ENCODE assay signal across 8 mouse cellular contexts in genomic region chr17:26560526-26561289, GRCm38 (mm10). TPM values are rescaled to one million over a fixed set of nuclear protein-coding genes. Genes with fewer than 3 reads are reported as not detected.
A peak's percentile ranks its signal among the peaks of the same experiment; 100 is the strongest.
DNase-seq lines count a peak whose midpoint lies in the region; ATAC-seq lines count a peak whose summit lies in the region.

No protein-coding gene starts in this region.

- H3K27me3 ChIP-seq in heart, embryonic 11.5 days (ENCODE audit: control insufficient read depth, insufficient read depth, low read length): no peaks in the 10 kb centered on the region
- H3K27me3 ChIP-seq in embryonic facial prominence, embryonic 13.5 days: no peaks in the 10 kb centered on the region
- no peaks in the 10 kb centered on the region for H3K27me3 ChIP-seq in limb, embryonic 12.5 days
- no peaks in the 10 kb centered on the region for H3K27me3 ChIP-seq in stomach, embryonic 14.5 days (ENCODE audit: control insufficient read depth, insufficient read depth, low read length)

- WGBS in heart, embryonic 11.5 days (ENCODE audit: insufficient replicate concordance): 39% methylated on average over 9 of the region's 9 CpGs
- 33% methylated on average over 9 of the region's 9 CpGs for WGBS in embryonic facial prominence, embryonic 13.5 days
- 35% methylated on average over 9 of the region's 9 CpGs for WGBS in limb, embryonic 12.5 days
- WGBS in stomach, embryonic 14.5 days: 32% methylated on average over 9 of the region's 9 CpGs

- no peak for ATAC-seq in heart, embryonic 11.5 days (replicated peaks; ENCODE audit: insufficient number of reproducible peaks, low FRiP score, low TSS enrichment)
- ATAC-seq in CD4-positive, CD25-positive, alpha-beta regulatory T cell, adult 4 months: peak; percentile 86
- no peak for ATAC-seq in embryonic facial prominence, embryonic 13.5 days (ENCODE audit: insufficient number of reproducible peaks, insufficient read depth, low FRiP score, low TSS enrichment, low read depth)
- peak; percentile 26 for ATAC-seq in limb, embryonic 12.5 days (ENCODE audit: insufficient number of reproducible peaks, insufficient read depth, low FRiP score, low TSS enrichment, low read depth)
- peak; percentile 3; the same call in 1 of the 2 replicates for ATAC-seq in stomach, embryonic 14.5 days (ENCODE audit: insufficient number of reproducible peaks, insufficient read depth, low FRiP score, low read depth)
- no peak for ATAC-seq in erythroid progenitor cell, adult 5-6 weeks (replicated peaks; ENCODE audit: low FRiP score, poor library complexity, severe bottlenecking)

- H3K4me3 ChIP-seq in heart, embryonic 11.5 days (ENCODE audit: low read depth, low read length): peak overlapping the region; percentile 79
- H3K4me3 ChIP-seq in embryonic facial prominence, embryonic 13.5 days: peak overlapping the region; percentile 83
- H3K4me3 ChIP-seq in limb, embryonic 12.5 days (replicated peaks): peak overlapping the region; percentile 90
- H3K4me3 ChIP-seq in stomach, embryonic 14.5 days (ENCODE audit: low read depth, low read length): peak overlapping the region; percentile 74

- intact Hi-C loops in heart, postnatal 36 days (cut with DNase I): no loop called here

- no peak for DNase-seq in heart, postnatal 36 days
- DNase-seq in urinary bladder, postnatal 25 days (ENCODE audit: low spot score): no peak

- H3K27ac ChIP-seq in heart, embryonic 11.5 days (ENCODE audit: low read depth, low read length): peak overlapping the region; percentile 82
- H3K27ac ChIP-seq in embryonic facial prominence, embryonic 13.5 days: peak overlapping the region; percentile 68
- peak overlapping the region; percentile 84 for H3K27ac ChIP-seq in limb, embryonic 12.5 days
- H3K27ac ChIP-seq in stomach, embryonic 14.5 days (ENCODE audit: low read length): peak overlapping the region; percentile 68

- peaks cover 24% of the 10 kb centered on the region for H3K4me1 ChIP-seq in heart, embryonic 11.5 days (ENCODE audit: control insufficient read depth, insufficient read depth, low read length)
- peaks cover 25% of the 10 kb centered on the region for H3K4me1 ChIP-seq in embryonic facial prominence, embryonic 13.5 days
- peaks cover 18% of the 10 kb centered on the region for H3K4me1 ChIP-seq in limb, embryonic 12.5 days (replicated peaks)
- H3K4me1 ChIP-seq in stomach, embryonic 14.5 days (ENCODE audit: control insufficient read depth, insufficient read depth, low read length): peaks cover 24% of the 10 kb centered on the region

- H3K9me3 ChIP-seq in heart, embryonic 11.5 days (replicated peaks; ENCODE audit: control insufficient read depth, low read length): no peaks in the 10 kb centered on the region
- H3K9me3 ChIP-seq in embryonic facial prominence, embryonic 13.5 days: no peaks in the 10 kb centered on the region
- H3K9me3 ChIP-seq in limb, embryonic 12.5 days: 0 out of 2 replicates have a peak, but pooled peaks cover under 1% of the 10 kb centered on the region
- no peaks in the 10 kb centered on the region for H3K9me3 ChIP-seq in stomach, embryonic 14.5 days (ENCODE audit: control insufficient read depth, low read depth, low read length)

- H3K36me3 ChIP-seq in heart, embryonic 11.5 days (ENCODE audit: control insufficient read depth, insufficient read depth, low read length): peaks cover 5% of the 10 kb centered on the region; the same call in 1 of the 2 replicates
- H3K36me3 ChIP-seq in embryonic facial prominence, embryonic 13.5 days: peaks cover 24% of the 10 kb centered on the region
- peaks cover 25% of the 10 kb centered on the region for H3K36me3 ChIP-seq in limb, embryonic 12.5 days
- H3K36me3 ChIP-seq in stomach, embryonic 14.5 days (ENCODE audit: control insufficient read depth, insufficient read depth, low read length): peaks cover 3% of the 10 kb centered on the region; the same call in 1 of the 2 replicates

- peak overlapping the region; percentile 83 for H3K9ac ChIP-seq in heart, embryonic 11.5 days (ENCODE audit: low read depth, low read length)
- H3K9ac ChIP-seq in embryonic facial prominence, embryonic 13.5 days: peak overlapping the region; percentile 84
- peak overlapping the region; percentile 86 for H3K9ac ChIP-seq in limb, embryonic 12.5 days (replicated peaks)
- H3K9ac ChIP-seq in stomach, embryonic 14.5 days (replicated peaks; ENCODE audit: low read depth, low read length): peak overlapping the region; percentile 79

- peak overlapping the region; percentile 86 for H3K4me2 ChIP-seq in heart, embryonic 11.5 days
- peak overlapping the region; percentile 94 for H3K4me2 ChIP-seq in embryonic facial prominence, embryonic 13.5 days
- H3K4me2 ChIP-seq in limb, embryonic 12.5 days: peak overlapping the region; percentile 94
- peak overlapping the region; percentile 97 for H3K4me2 ChIP-seq in stomach, embryonic 14.5 days (replicated peaks; ENCODE audit: low read depth, low read length)

RNA-seq across cellular contexts. Expression of gene Ergic1, which starts 0.6 kb away (rescaled TPM):
- 147 TPM in 2 replicates for polyA plus RNA-seq in heart, embryonic 11.5 days (2014; fragmentation: Nextera tagmentation; extraction: Ambion mirVana)
- 10 to 100 TPM; 47.5 to 56.2 TPM for total RNA-seq in heart, postnatal 36 days (2021)
- polyA plus RNA-seq in CD4-positive, CD25-positive, alpha-beta regulatory T cell, adult 4 months (2017; shearing (Covaris generic)): 10 to 100 TPM; 37.2 to 77.2 TPM
- polyA plus RNA-seq in embryonic facial prominence, embryonic 13.5 days (2015; fragmentation: Nextera tagmentation; extraction: Ambion mirVana): 120 and 121 TPM in 2 replicates
- polyA plus RNA-seq in limb, embryonic 12.5 days (2016; fragmentation: Nextera tagmentation; extraction: Ambion mirVana): 90.7 and 103 TPM in 2 replicates
- 133 and 142 TPM in 2 replicates for polyA plus RNA-seq in stomach, embryonic 14.5 days (2014; fragmentation: Nextera tagmentation; extraction: Ambion mirVana)
- 6.7 and 12.6 TPM in 2 replicates for total RNA-seq in erythroid progenitor cell, adult 5-6 weeks (2015; ENCODE audit: low replicate concordance)
- 3.7 and 3.9 TPM in 2 replicates for total RNA-seq in erythroid progenitor cell, adult 5-6 weeks (2017; ENCODE audit: low replicate concordance)

RNA-seq across cellular contexts. Expression of gene Dusp1, which starts 1.2 kb away (rescaled TPM):
- 30.0 and 33.9 TPM in 2 replicates for polyA plus RNA-seq in heart, embryonic 11.5 days (2014; fragmentation: Nextera tagmentation; extraction: Ambion mirVana)
- total RNA-seq in heart, postnatal 36 days (2021): 100 to 1,000 TPM in 1 of 2 experiments, 10 to 100 TPM in 1; 49.6 to 105 TPM
- 10 to 100 TPM; 24.6 to 24.7 TPM for polyA plus RNA-seq in CD4-positive, CD25-positive, alpha-beta regulatory T cell, adult 4 months (2017; shearing (Covaris generic))
- 13.2 and 15.4 TPM in 2 replicates for polyA plus RNA-seq in embryonic facial prominence, embryonic 13.5 days (2015; fragmentation: Nextera tagmentation; extraction: Ambion mirVana)
- 18.0 and 19.4 TPM in 2 replicates for polyA plus RNA-seq in limb, embryonic 12.5 days (2016; fragmentation: Nextera tagmentation; extraction: Ambion mirVana)
- polyA plus RNA-seq in stomach, embryonic 14.5 days (2014; fragmentation: Nextera tagmentation; extraction: Ambion mirVana): 16.2 and 21.0 TPM in 2 replicates
- 156 and 175 TPM in 2 replicates for total RNA-seq in erythroid progenitor cell, adult 5-6 weeks (2015; ENCODE audit: low replicate concordance)
- 20.0 and 35.4 TPM in 2 replicates for total RNA-seq in erythroid progenitor cell, adult 5-6 weeks (2017; ENCODE audit: low replicate concordance)

Comparison
In these comparisons a context has a peak if more than half of its experiments do, and no peak if none do; other contexts are left out.
1. ATAC-seq: peak in CD4-positive, CD25-positive, alpha-beta regulatory T cell, adult 4 months (single experiment), limb, embryonic 12.5 days (single experiment) and stomach, embryonic 14.5 days (single experiment); none in heart, embryonic 11.5 days (single experiment), embryonic facial prominence, embryonic 13.5 days (single experiment) and erythroid progenitor cell, adult 5-6 weeks (single experiment).
2. Peak in every context shown above with its lines, with median percentiles within 50 percentile points of each other: H3K27ac ChIP-seq, H3K4me2 ChIP-seq, H3K4me3 ChIP-seq and H3K9ac ChIP-seq.